Mouse (Mus musculus) thymus, adult 2 months (tissue): ENCODE measurements around the gene 1700023F06Rik. TPM values are rescaled to one million over a fixed set of nuclear protein-coding genes. Genes with fewer than 3 reads are reported as not detected.

ENCODE experiments used
- DNase-seq: peaks from one replicate; pipeline ENCODE4 v3.0.0; 2021
- H3K27ac ChIP-seq: fragments of 200-500 bp; 2 replicates; pipeline ENCODE4 v1.5.1; 2012; ENCODE audit warnings: low read length, control low read depth; ENCODE audit not compliant: control insufficient read depth, insufficient read depth
- H3K27me3 ChIP-seq: fragments of 200-500 bp; 2 replicates; pipeline ENCODE4 v1.6.1; 2012; ENCODE audit warnings: mild to moderate bottlenecking, low read length, moderate library complexity, mixed read lengths; ENCODE audit not compliant: control insufficient read depth, insufficient read depth
- H3K36me3 ChIP-seq: fragments of 200-500 bp; 2 replicates; pipeline ENCODE4 v1.6.1; 2012; ENCODE audit warnings: mild to moderate bottlenecking, low read length, moderate library complexity; ENCODE audit not compliant: control insufficient read depth, insufficient read depth
- H3K4me1 ChIP-seq: fragments of 200-500 bp; replicated peaks from 2 replicates; pipeline ENCODE4 v1.6.1; 2012; ENCODE audit warnings: low read length; ENCODE audit not compliant: control insufficient read depth, insufficient read depth
- H3K4me3 ChIP-seq: fragments of 200-500 bp; 2 replicates; pipeline ENCODE4 v1.5.1; 2012; ENCODE audit warnings: mild to moderate bottlenecking, low read length, control low read depth, moderate library complexity; ENCODE audit not compliant: control insufficient read depth, insufficient read depth
- CTCF ChIP-seq: fragments of 200-500 bp; IDR thresholded peaks from 2 replicates; pipeline ENCODE4 v1.5.1; 2012; ENCODE audit warnings: mild to moderate bottlenecking, control low read depth, low read length, moderate library complexity, borderline replicate concordance; ENCODE audit not compliant: control insufficient read depth, poor library complexity, insufficient read depth; ENCODE audit errors: extremely low read depth
- POLR2A ChIP-seq: fragments of 200-500 bp; IDR thresholded peaks from 2 replicates; pipeline ENCODE4 v1.6.1; 2012; ENCODE audit warnings: mild to moderate bottlenecking, low read length, control low read depth, moderate library complexity; ENCODE audit not compliant: control insufficient read depth, poor library complexity, insufficient read depth; ENCODE audit errors: extremely low read depth
- WGBS: fragments of 180-500 bp; shearing (Covaris S2); methylation state at CpG from one replicate; pipeline ENCODE4 v1.1.7; 2018; 5-methylcytosine and 5-hydroxymethylcytosine counted together
- polyA plus RNA-seq: library from polyadenylated mRNA; depleted of rRNA; stranded (reverse); fragments of >200 nt; gene quantifications from 2 replicates; pipeline ENCODE4 v1.2.3, GENCODE M21; 2012

1700023F06Rik gene
- polyA plus RNA-seq, 1 experiment = 0.35 TPM

DNA sequence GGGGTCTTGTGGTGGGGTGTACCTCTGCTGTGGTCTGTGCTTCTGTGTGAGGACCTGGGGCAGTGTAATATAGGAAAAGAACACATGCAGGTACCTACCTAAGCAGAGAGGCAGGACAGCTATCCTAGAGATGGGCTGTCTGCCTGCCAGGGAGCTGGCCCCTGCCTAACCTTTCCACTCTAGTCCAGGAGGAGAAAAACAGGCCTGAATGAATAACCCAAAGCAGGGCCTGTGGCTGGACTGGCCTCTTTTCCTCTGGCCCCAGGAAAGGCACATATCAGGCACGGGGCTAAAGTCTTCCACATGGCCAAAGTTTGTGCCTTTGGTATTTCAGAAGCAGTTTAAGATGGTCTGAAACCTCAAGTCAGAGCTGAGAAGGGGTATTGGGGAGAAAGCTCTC is 27.9 kb downstream of the 1700023F06Rik start:
- peaks cover 31% of the 10 kb centered on the region for H3K36me3 ChIP-seq
- H3K4me1 ChIP-seq = peaks cover 31% of the 10 kb centered on the region
- no peak for TF ChIP-seq POLR2A
- no peak for TF ChIP-seq CTCF
- no peak for DNase-seq
- no peak overlapping the region for H3K27ac ChIP-seq
- WGBS = 95% methylated on average over 1 of the region's 1 CpGs
- H3K4me3 ChIP-seq = no peak overlapping the region
- H3K27me3 ChIP-seq = no peaks in the 10 kb centered on the region

- peaks cover 42% of the 10 kb centered on the region for H3K4me1 ChIP-seq
- no peak for TF ChIP-seq POLR2A
- TF ChIP-seq CTCF = no peak
- peaks cover 21% of the 10 kb centered on the region for H3K36me3 ChIP-seq
- no peak for DNase-seq
- 98% methylated on average over 8 of the region's 8 CpGs for WGBS
- H3K4me3 ChIP-seq = no peak overlapping the region
- H3K27me3 ChIP-seq = no peaks in the 10 kb centered on the region
- H3K27ac ChIP-seq = no peak overlapping the region
Observed at GRCm38 (mm10) chr11:103178748-103179147, 29.6 kb downstream of the 1700023F06Rik start.

DNA sequence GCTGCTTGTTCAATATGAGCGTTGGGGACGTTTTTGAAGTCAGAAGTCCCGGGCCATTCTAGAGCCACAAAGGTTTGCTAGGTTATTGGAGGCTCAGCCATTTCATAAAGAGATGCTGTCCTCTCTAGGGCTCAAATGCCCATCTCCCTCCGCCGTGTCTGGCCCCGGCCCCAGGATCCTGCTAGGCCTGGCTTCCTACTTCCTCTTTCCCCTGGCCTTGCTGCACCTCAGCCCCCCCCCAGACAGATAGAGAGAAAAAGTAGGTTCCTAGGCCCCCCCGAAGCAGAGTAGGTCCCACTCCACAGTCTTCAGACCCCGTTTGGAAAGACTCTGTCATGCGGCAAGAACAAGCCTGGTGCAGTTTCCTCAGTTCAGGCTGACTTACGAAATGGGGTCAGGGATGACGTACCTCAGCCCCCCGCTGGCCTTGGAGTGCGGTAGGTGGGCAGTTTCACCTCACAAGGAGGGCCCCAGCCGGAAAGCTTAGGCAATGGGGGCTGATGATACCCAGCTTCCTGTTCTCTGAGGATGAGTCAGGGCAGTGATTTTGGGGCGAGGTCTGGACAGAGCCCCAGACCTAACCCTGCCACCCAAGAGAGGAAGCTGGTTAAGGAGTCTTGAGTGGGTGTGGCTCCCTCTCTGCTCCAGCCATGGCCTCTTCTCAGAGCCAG is 30.4 kb downstream of the 1700023F06Rik start:
- Histone ChIP-seq H3K4me3 (no peak overlapping the region), H3K4me1 (peaks cover 50% of the 10 kb centered on the region), H3K36me3 (peaks cover 20% of the 10 kb centered on the region), H3K27ac (no peak overlapping the region), H3K27me3 (no peaks in the 10 kb centered on the region)
- no peak for TF ChIP-seq CTCF
- TF ChIP-seq POLR2A = no peak
- 54% methylated on average over 15 of the region's 15 CpGs for WGBS
- no peak for DNase-seq

DNA sequence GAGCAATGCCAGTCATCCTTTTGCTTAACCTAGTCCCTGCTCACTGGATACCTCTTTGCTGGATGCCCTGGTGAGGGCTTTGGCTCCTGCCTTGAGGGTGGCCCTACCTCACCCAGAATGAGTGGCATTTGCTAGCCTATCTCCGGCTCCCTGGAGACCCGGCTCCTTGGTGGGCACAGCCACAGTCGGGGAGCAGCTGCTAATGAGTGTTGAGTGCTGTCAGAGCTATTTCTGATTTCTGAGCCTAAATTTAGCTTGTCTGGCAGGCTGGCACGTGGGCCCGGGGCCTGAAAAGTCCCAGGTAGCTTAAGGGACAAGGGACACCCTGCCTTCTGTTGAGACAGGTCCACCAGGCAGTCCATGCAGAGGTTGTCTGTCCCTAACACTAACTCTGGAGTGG is 31.1 kb downstream of the 1700023F06Rik start:
- no peak overlapping the region for H3K4me3 ChIP-seq
- peaks cover 57% of the 10 kb centered on the region for H3K4me1 ChIP-seq
- 72% methylated on average over 5 of the region's 5 CpGs for whole genome bisulfite sequencing
- H3K27me3 ChIP-seq = no peaks in the 10 kb centered on the region
- TF ChIP-seq CTCF (no peak), POLR2A (no peak)
- H3K36me3 ChIP-seq = peaks cover 13% of the 10 kb centered on the region
- DNase-seq = no peak
- H3K27ac ChIP-seq = no peak overlapping the region

DNA sequence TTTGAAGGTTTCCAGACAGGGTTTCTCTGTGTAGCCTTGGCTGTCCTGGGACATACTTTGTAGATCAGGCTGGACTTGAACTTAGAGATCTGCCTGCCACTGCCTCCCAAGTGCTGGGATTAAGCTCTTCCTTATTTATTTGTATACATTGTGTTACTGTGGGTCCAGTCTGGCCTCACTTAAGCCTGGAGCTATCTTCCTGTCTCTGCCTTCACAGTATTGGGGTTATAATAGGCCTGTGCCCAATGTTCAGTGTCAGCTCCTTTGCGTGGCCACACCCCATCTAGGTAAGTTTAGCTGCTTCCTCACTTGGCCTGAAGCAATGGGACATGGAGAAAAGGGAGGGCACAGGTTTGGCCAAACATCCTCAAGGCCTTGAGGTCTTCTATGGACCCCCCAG is 31.8 kb downstream of the 1700023F06Rik start:
- 96% methylated on average over 1 of the region's 1 CpGs for WGBS
- H3K4me1 ChIP-seq = peaks cover 58% of the 10 kb centered on the region
- H3K4me3 ChIP-seq = no peak overlapping the region

GRCm38 (mm10) chr11:103175688-103176442 is 32.5 kb downstream of the 1700023F06Rik start:
- Histone ChIP-seq H3K27ac (peak overlapping the region; percentile 89), H3K4me1 (peaks cover 58% of the 10 kb centered on the region), H3K27me3 (no peaks in the 10 kb centered on the region), H3K4me3 (peak overlapping the region; percentile 33), H3K36me3 (peaks cover 3% of the 10 kb centered on the region; the same call in 1 of the 2 replicates)
- TF ChIP-seq POLR2A (no peak), CTCF (no peak)
- 31% methylated on average over 14 of the region's 14 CpGs for WGBS
- DNase-seq = no peak

More for the DNA sequence above, 31.8 kb downstream of the 1700023F06Rik start:
- Histone ChIP-seq H3K36me3 (peaks cover 6% of the 10 kb centered on the region), H3K27ac (no peak overlapping the region), H3K27me3 (no peaks in the 10 kb centered on the region)
- TF ChIP-seq CTCF = no peak
- TF ChIP-seq POLR2A = no peak
- no peak for DNase-seq
